Mouse (Mus musculus): ENCODE results near the gene Mrps2.
A peak's percentile ranks its signal among the peaks of the same experiment; 100 is the strongest.
"Not testable (repeated sequence)": the region's sequence is repeated elsewhere in the genome, so short reads cannot be mapped to it uniquely, and the experiment has no call there.

Gene Mrps2

GRCm38 (mm10) chr2:28467860-28468485 is at the start of gene Mrps2:
TSS of gene Mrps2 (plus strand) at chr2:28468066.
- peak; percentile 87 for DNase-seq

GRCm38 (mm10) chr2:28419898-28420297 is 48.0 kb upstream of the Mrps2 start:
- DNase-seq = peak; percentile 86

DNA sequence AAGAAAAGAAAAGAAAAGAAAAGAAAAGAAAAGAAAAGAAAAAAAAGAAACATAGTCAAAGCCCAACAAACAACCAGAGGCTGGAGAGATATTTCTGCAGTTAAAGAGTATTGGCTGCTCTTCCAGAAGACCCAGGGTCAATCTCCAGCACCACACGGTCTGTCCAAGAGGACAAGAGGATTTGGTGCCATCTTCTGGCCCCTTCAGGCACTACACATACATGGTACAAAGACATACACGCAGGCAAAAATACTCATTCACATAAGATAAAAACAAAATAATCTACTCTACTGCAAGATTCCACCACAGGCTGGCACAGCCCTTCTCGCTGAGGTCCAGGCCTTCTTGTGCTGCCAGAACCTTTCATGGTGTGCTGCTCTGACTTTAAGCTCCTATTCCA is 44.7 kb upstream of the Mrps2 start:
- no peak for DNase-seq

DNA sequence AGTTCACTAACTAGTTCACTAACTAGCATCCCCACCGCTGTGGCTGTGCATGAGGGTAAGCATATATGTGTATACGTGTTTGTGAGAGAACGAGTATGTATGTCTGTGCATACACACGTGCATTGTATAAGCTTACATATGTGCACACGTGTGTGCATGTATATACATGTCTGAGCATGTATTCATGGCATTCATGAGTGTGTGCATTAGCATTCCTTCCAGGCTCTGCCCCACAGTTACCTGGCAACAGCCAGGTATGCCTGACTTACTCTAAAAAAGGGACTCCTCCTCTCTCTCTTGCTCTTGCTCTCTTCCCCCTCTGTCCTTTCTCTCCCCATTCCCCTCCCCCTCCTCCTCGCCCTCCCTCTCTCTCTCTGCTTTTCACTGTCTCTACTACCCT is 40.6 kb upstream of the Mrps2 start:
- DNase-seq = no peak

DNA sequence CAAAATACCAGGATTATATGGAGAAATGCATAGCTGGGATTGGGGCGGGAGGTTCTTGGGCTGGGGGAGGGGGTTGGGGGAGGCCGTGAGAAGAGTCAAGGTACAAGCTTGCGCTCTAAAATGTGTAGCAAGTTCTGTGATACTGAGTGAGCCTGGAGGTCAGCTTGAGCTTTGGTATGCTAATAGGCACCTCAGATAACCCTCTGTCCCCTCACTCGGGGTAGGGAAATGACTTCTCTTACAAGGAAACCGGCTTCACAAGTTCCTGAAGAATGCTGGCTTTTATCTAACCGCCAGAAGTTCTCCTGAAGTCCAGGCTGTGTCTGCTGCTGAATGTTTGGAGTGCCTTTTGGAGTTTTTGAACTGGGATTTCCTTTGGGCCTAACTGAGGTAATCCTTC is 37.0 kb upstream of the Mrps2 start:
- DNase-seq = no peak

DNA sequence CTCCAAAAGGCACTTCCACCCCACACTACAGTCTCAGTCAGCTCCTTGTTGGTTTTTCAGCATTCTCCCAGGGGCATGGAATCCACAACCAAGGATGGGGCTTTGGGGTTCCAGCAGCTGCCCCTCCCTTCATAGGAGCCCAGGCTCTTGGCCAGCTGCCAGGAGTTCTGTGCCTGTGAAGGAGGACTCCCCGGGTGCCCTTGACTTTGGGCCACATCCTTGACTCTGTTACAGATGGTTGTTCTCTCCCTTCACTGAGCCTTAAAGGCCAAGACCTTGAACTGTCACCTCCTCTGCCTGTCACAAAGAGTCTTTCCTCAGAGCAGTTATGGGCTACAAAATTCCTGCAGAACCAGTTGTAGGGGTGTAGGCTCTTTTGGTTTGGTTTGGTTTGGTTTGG is 35.1 kb upstream of the Mrps2 start:
- no peak for DNase-seq

DNA sequence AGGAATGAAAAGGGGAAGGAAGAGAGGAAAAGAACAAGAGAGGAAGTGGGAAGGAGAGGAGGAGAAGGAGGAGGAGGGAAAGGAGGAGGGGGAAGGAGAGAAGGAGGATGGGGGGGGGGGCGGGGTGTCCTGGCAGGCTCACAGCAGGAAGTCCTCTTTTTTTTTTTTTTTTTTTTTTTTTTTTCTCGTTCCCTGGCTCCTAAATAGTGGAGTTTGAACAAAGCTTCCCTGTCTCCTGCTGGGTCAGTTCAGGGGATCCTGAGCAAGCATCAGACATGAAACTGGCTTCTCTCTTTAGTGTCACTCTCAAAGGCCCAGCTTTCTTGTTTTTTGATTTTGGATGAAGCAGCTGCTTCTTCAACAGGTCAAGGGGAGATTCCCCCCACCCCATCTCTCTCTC is 34.4 kb upstream of the Mrps2 start:
- DNase-seq = no peak

DNA sequence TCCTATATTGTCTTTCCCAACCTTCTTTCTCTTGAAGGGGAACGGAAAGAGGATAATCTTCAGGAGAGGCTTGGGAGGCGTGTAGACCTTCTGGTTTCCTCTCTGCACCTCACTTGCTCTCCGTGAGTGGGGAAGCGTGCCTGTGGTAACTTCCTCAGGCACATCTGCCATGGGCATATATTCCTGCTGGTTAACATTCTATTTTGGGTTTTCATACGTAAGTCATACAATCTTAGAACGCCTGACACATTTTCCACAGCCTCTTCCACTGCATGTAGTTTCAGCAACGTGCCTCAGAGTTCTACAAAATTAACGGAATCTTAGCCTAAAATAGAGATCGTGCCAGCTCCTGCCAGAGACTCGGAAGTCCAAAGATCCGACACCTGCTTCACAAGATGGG is 32.5 kb upstream of the Mrps2 start:
- DNase-seq = no peak

GRCm38 (mm10) chr2:28440842-28441241 is 27.0 kb upstream of the Mrps2 start:
- no peak for DNase-seq

DNA sequence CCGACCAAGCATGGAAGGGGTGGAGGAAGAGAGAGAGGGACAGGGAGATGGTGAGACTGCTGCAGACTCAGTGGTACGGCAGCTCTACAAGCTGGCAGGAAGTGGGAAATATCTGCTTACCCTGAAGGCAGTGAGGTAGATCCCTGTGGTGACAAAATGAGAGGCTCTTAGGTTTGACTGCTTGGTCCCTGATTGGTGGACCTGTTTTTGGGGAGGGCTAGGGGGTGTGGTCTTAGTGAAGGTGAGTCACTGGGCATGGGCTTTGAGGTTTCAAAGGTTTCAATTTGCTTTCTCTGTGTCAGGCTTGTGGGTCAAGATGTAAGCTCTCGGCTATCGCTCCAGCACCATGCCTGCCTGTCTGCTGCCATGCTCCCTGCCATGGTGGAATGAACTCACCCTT is 22.8 kb upstream of the Mrps2 start:
- no peak for DNase-seq

GRCm38 (mm10) chr2:28446181-28446514 is 21.7 kb upstream of the Mrps2 start:
- DNase-seq = no peak

GRCm38 (mm10) chr2:28446515-28447314 is 21.2 kb upstream of the Mrps2 start, which contains the start of gene Ppp1r26:
TSS of gene Ppp1r26 (plus strand) at chr2:28446800.
- DNase-seq = peak; percentile 59

GRCm38 (mm10) chr2:28447315-28447670 is 20.6 kb upstream of the Mrps2 start:
- DNase-seq = no peak

GRCm38 (mm10) chr2:28451663-28452062 is 16.2 kb upstream of the Mrps2 start:
- no peak for DNase-seq

GRCm38 (mm10) chr2:28453539-28453938 is 14.3 kb upstream of the Mrps2 start:
- no peak for DNase-seq

DNA sequence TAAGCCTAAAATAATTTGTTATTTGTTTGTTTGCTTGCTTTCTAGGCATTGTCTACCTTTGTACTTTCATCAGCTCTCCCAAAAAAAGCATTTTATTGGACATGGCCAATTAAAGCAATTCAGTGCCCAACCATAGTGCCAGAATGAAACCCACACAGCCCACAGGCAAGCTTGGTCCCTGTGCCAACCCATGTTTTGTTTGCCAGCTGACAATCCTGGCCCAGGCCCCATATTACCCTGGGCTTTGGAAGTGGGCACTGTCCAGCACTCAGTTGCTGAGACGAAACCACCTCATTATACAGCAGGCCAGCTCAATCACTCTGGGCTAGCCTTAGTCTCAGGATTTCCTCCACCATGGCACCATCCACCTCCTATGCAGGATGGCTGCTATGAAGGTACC is 11.2 kb upstream of the Mrps2 start:
- DNase-seq = no peak

DNA sequence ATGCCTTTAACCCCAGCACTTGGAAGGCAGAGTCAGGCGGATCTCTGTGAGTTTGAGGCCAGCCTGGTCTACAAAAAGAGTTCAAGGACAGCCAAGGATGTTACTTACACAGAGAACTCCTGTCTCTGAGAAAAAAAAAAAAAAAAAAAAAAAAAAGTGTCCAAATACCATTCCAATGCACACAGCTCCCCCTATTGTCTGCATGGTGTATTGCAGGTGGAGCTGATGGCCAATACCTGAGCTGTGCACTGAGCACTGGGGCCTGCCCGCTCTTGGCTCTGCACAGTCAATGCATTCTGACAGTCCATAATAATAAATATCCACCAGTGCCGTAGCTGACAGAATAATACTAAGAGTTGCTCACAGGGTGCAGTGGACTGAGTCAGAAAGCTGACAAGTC is 3.9 kb upstream of the Mrps2 start:
- DNase-seq = peak; percentile 72

DNA sequence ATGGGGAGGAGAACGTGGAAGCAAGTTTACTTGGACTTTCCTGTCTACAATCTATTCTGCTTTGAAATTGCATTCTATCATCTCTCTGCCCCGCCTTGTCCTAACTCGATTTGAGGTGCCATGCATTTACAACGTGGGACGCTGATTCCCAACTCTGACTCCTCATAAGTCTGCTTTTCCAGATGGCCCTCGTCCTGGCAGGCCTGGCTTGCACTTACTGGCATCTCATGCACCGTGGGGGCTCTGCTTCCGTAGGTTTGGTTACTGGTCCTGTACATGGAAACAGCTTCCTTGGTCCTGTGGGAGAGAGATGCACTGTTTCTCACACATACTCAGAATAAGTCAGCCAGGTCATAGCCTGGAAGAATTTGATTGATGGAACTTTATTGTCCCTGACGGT is 2.9 kb upstream of the Mrps2 start:
- DNase-seq = no peak

DNA sequence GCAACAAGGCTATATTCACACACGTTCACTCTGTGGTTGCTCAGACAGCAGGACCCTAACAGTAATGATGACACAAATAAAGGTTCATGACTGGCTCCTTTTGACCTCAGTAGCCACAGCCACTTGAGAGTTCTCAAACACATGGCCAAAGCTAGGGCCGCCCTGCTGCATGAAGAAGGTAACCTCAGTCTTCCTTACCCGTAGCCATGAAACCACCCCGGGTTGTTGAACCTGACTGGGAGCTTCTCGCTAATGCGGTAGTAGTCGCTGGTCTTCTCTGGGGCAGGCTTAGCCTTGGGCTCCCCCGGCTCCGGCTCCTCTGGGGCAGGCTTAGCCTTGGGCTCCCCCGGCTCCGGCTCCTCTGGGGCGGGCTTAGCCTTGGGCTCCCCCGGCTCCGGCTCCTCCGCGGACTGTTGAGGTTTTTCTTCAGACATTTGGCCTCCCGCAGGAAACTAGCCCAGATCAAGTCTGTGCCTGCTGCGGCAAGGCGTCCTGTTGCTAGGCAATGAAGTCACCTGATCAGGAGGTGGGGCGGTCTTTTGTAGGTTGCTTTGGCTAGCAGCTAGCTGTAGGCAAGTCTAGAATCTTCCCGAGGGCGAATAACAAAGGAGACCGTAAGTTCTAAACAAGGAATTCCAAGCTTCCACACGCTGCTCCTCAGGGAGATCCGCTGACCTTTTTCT is 1.9 kb upstream of the Mrps2 start, which contains the start of gene 1700007K13Rik:
TSS of gene 1700007K13Rik (minus strand) at position 497 of the 683 bp plus-strand sequence.
- peak; percentile 76 for DNase-seq

DNA sequence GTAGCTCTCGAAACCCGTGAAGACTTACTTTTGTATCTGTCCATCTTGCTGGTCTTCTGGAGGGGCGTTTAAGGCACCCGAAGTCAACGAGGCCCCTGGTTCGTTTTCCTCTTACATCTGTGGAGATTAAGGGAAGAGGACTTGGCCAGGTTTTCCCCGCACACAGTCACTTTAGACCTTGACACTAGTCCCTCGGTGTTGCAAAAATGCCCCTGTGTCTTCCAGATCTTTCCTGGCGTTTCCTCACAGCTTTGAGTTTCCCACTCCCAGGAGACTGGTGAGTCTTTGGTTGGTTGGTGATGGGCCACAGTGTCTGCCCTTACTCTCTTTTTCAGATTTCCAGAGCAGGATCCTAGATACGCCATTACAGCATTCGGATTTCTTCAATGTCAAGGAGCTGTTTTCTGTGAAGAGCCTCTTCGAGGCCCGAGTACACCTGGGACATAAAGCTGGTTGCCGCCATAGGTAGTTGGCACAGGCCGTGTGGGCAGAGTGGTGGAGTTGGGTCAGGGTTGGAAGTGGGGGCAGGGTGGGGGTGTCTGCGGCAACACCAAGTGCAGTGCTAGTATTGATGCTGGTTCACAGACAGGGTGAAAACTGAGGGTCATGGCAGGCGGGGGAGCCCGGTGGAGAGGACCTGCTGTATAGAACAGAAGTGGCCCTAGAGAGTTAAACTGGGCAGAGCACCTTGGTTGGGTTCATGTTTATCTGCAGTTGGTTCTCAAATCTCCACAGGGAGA is 790 bp downstream of the Mrps2 start:
- DNase-seq = no peak

GRCm38 (mm10) chr2:28469461-28469860 is 1.6 kb downstream of the Mrps2 start:
- DNase-seq = no peak

DNA sequence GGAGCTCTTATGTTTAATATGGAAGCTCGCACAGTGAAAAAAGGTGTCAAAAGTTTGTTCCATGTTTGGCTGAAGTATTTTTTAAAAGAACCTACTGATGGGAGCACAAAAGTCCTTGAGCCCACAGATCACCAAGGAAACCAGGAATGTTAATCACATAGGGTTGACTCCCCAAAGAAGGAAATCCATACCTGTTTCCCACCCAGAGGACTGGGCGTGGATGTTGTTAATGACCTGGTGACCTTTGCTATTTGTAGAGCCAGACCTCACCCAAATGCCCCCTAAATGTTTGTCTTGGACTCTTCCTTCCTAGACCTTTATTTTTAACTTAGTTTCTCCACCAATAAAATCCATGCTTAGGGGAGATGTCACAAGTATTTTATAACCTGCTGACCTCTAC is 2.7 kb downstream of the Mrps2 start:
- no peak for DNase-seq

DNA sequence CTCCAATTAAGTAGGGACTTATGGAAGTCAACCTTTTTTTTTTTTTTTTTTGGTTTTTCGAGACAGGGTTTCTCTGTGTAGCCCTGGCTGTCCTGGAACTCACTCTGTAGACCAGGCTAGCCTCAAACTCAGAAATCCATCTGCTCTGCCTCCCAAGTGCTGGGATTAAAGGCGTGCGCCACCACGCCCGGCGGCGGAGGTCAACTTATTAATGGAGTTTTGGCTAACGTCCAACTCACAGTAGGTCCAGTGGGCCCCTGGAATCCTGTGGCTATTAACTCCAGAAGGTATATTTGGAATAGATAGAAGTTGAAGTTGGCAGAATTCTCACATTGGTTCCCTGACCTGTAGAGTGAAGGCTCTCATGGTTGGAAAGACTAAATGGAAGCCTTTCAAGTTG is 4.1 kb downstream of the Mrps2 start:
- not testable (repeated sequence) for DNase-seq
